ENCODE assay signal across 8 mouse cellular contexts in the genomic region with DNA sequence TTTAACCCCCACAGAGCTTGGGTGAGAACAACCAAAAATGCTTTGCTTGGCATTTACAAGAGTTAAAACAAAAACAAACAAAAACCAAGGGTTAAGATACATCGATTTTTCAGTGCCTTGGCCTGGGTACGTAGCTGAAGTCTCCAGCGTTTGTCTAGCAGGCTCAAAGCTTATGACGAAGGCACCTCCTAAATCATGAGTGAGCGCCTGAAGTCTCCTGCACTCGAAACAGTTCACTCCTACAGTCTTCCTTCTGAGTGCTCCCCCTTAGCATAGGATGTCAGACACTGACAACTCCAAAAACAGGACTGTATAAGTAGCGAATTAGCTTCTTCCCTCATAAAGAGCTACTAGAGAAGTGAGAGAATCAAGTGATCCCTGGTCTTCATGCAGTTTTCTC. TPM values are rescaled to one million over a fixed set of nuclear protein-coding genes. Genes with fewer than 3 reads are reported as not detected.
A peak's percentile ranks its signal among the peaks of the same experiment; 100 is the strongest.
DNase-seq lines count a peak whose midpoint lies in the region; ATAC-seq lines count a peak whose summit lies in the region.

No protein-coding gene starts in this region.

- H3K4me1 ChIP-seq in heart, embryonic 11.5 days (ENCODE audit: control insufficient read depth, insufficient read depth, low read length): peaks cover 5% of the 10 kb centered on the region; the same call in 1 of the 2 replicates
- H3K4me1 ChIP-seq in heart, embryonic 16.5 days (ENCODE audit: control insufficient read depth, insufficient read depth, low read length): peaks cover 8% of the 10 kb centered on the region; the same call in 1 of the 2 replicates

- H3K4me2 ChIP-seq in heart, embryonic 11.5 days: peak overlapping the region; percentile 73
- peak overlapping the region; percentile 81 for H3K4me2 ChIP-seq in heart, embryonic 16.5 days (ENCODE audit: low read depth, low read length)

- DNase-seq in heart, adult 9 months (ENCODE audit: low spot score in 2 of 2): no peak
- DNase-seq in MEL-GATA-1-ER (ENCODE audit: extremely low read depth, low read depth): peak; percentile 33
- DNase-seq in retina, postnatal 1 day: no peak
- DNase-seq in cerebellum, postnatal 10 days: no peak
- no peak for DNase-seq in kidney, adult 8-10 months

- no peak for ATAC-seq in heart, embryonic 11.5 days (replicated peaks; ENCODE audit: insufficient number of reproducible peaks, low FRiP score, low TSS enrichment)
- ATAC-seq in heart, embryonic 16.5 days (replicated peaks; ENCODE audit: extremely low read depth, insufficient read depth, low FRiP score): no peak

- no peak overlapping the region for H3K27ac ChIP-seq in heart, embryonic 11.5 days (ENCODE audit: low read depth, low read length)
- peak overlapping the region; percentile 96; the same call in 1 of the 2 replicates for H3K27ac ChIP-seq in heart, embryonic 16.5 days (ENCODE audit: low read length)
- H3K27ac ChIP-seq in macrophage: peak overlapping the region; percentile 38

- peaks cover 3% of the 10 kb centered on the region; the same call in 1 of the 2 replicates for H3K27me3 ChIP-seq in heart, embryonic 11.5 days (ENCODE audit: control insufficient read depth, insufficient read depth, low read length)
- no peaks in the 10 kb centered on the region; the same call in 1 of the 2 replicates for H3K27me3 ChIP-seq in heart, embryonic 16.5 days (ENCODE audit: control insufficient read depth, insufficient read depth, low read length)

- no peaks in the 10 kb centered on the region; the same call in 1 of the 2 replicates for H3K79me2 ChIP-seq in macrophage (ENCODE audit: inconsistent target)

- H3K9ac ChIP-seq in heart, embryonic 11.5 days (ENCODE audit: low read depth, low read length): peak overlapping the region; percentile 31; the same call in 1 of the 2 replicates
- peak overlapping the region; percentile 60 for H3K9ac ChIP-seq in heart, embryonic 16.5 days (ENCODE audit: low read length)

- peak overlapping the region; percentile 79 for H3K4me3 ChIP-seq in heart, embryonic 11.5 days (ENCODE audit: low read depth, low read length)
- peak overlapping the region; percentile 89 for H3K4me3 ChIP-seq in heart, embryonic 16.5 days (ENCODE audit: low read length)
- peak overlapping the region; percentile 56 for H3K4me3 ChIP-seq in macrophage (ENCODE audit: inconsistent target)

- H3K9me3 ChIP-seq in heart, embryonic 11.5 days (replicated peaks; ENCODE audit: control insufficient read depth, low read length): no peaks in the 10 kb centered on the region
- H3K9me3 ChIP-seq in heart, embryonic 16.5 days (replicated peaks; ENCODE audit: control insufficient read depth, low read length): peaks cover 1% of the 10 kb centered on the region

- H3K36me3 ChIP-seq in heart, embryonic 11.5 days (ENCODE audit: control insufficient read depth, insufficient read depth, low read length): no peaks in the 10 kb centered on the region
- no peaks in the 10 kb centered on the region for H3K36me3 ChIP-seq in heart, embryonic 16.5 days (ENCODE audit: control insufficient read depth, insufficient read depth)
- no peaks in the 10 kb centered on the region for H3K36me3 ChIP-seq in macrophage (ENCODE audit: inconsistent target)

- 46% methylated on average over 7 of the region's 7 CpGs for WGBS in heart, embryonic 11.5 days (ENCODE audit: insufficient replicate concordance)
- 39% methylated on average over 7 of the region's 7 CpGs for WGBS in heart, embryonic 16.5 days
- 25% methylated on average over 7 of the region's 7 CpGs for WGBS in macrophage (ENCODE audit: missing documents)

RNA-seq across cellular contexts. Expression of a gene that starts 1.1 kb away (rescaled TPM):
- polyA plus RNA-seq in heart, embryonic 11.5 days (2014; fragmentation: Nextera tagmentation; extraction: Ambion mirVana): 137 and 139 TPM in 2 replicates
- polyA plus RNA-seq in heart, embryonic 16.5 days (2015; fragmentation: Nextera tagmentation; extraction: Ambion mirVana): 130 and 132 TPM in 2 replicates
- total RNA-seq in macrophage (2018; cell fraction: chromatin; rRNA removed): 100 to 1,000 TPM in 2 of 26 experiments, 10 to 100 TPM in 24; 19.9 to 103 (median 77.9) TPM
- 100 to 1,000 TPM; 104 to 180 (median 147) TPM for total RNA-seq in macrophage (2018; cell fraction: cytosol; rRNA removed)
- 100 to 1,000 TPM in 6 of 26 experiments, 10 to 100 TPM in 20; 31.2 to 122 (median 80.1) TPM for total RNA-seq in macrophage (2018; cell fraction: nucleus; rRNA removed)
- polyA plus RNA-seq in macrophage (2018): 110 to 139 TPM (median 129 TPM) in 3 replicates
